Mouse (Mus musculus): Measurements from ENCODE around the gene Zfp273. TPM values are rescaled to one million over a fixed set of nuclear protein-coding genes. Genes with fewer than 3 reads are reported as not detected.
"Not testable (repeated sequence)": the region's sequence is repeated elsewhere in the genome, so short reads cannot be mapped to it uniquely, and the experiment has no call there.

Gene Zfp273
- polyA plus RNA-seq, 1 experiment from 2014 or later: 5.3 TPM

DNA sequence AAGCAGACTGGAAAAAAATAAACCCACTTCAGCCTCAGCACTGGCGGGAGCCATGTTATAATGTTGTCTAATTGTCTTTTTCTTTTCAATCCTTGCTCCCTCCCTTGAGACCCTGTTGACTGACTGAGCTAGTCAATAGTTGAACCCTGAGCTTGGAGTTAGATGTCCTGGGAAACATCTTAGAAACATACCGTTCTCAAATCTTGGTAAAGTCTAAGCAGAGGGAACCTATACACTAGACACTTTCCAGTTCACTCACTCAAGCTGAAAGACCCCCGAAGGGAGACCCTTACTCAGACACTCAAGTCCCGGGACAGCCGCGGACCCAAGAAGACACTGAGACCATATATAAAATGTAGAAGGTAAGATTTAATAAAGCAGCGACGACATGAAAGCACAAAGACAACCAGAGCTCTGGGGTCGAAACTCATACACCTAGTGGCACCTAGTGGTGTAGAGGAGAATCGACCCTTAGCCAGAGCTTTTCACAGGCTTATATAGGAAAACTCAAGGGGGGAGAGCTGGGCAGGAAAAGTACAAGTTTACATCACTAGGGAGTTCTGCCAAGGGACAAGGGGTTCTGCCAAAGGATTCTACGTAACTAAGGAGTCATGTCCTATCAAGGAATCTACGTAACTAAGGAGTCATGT lies 62.6 kb downstream of the Zfp273 start:
- H3K27ac ChIP-seq; ATAC-seq (replicated peaks; ENCODE audit: insufficient number of reproducible peaks, insufficient read depth, low FRiP score, low read depth): not testable (repeated sequence)
- WGBS: 29% methylated on average over 7 of the region's 12 CpGs

More for the DNA sequence above, 62.6 kb downstream of the Zfp273 start:
- peak overlapping the region; percentile 43 for H3K4me2 ChIP-seq
- not testable (repeated sequence) for H3K9ac ChIP-seq; H3K9me3 ChIP-seq (replicated peaks); H3K27me3 ChIP-seq; H3K36me3 ChIP-seq; H3K4me1 ChIP-seq (replicated peaks); H3K4me3 ChIP-seq

Other genes starting within 250 kb of the Zfp273 start
- 2.1 and 2.6 TPM in 2 replicates for gene Zfp729b, start 204.0 kb upstream of the Zfp273 start, polyA plus RNA-seq (2015; fragmentation: Nextera tagmentation; extraction: Ambion mirVana)
- gene Gm49345, start 176.0 kb upstream of the Zfp273 start, polyA plus RNA-seq (2015; fragmentation: Nextera tagmentation; extraction: Ambion mirVana): 0.24 and 0.57 TPM in 2 replicates
- gene Zfp729a, start 175.9 kb upstream of the Zfp273 start, polyA plus RNA-seq (2015; fragmentation: Nextera tagmentation; extraction: Ambion mirVana): 1.4 TPM in 2 replicates
- gene Zfp738, start 126.7 kb upstream of the Zfp273 start, polyA plus RNA-seq (2015; fragmentation: Nextera tagmentation; extraction: Ambion mirVana): 6.4 and 7.9 TPM in 2 replicates
- 3.6 and 3.7 TPM in 2 replicates for gene Zfp65, start 84.6 kb upstream of the Zfp273 start, polyA plus RNA-seq (2015; fragmentation: Nextera tagmentation; extraction: Ambion mirVana)
- 2.8 and 3.0 TPM in 2 replicates for gene Zfp85, start 58.5 kb upstream of the Zfp273 start, polyA plus RNA-seq (2015; fragmentation: Nextera tagmentation; extraction: Ambion mirVana)
- gene Zfp493, start 34.0 kb upstream of the Zfp273 start, polyA plus RNA-seq (2015; fragmentation: Nextera tagmentation; extraction: Ambion mirVana): 1.2 and 1.3 TPM in 2 replicates
- gene Gm10037, start 17.4 kb downstream of the Zfp273 start, polyA plus RNA-seq (2015; fragmentation: Nextera tagmentation; extraction: Ambion mirVana): 1.0 and 2.4 TPM in 2 replicates
- gene BC048507, start 49.6 kb downstream of the Zfp273 start, polyA plus RNA-seq (2015; fragmentation: Nextera tagmentation; extraction: Ambion mirVana): not detected in 2 replicates

Measured in heart, embryonic 15.5 days (tissue).